Mouse (Mus musculus): ENCODE data around the gene Pkd1l2.

Gene Pkd1l2

DNA sequence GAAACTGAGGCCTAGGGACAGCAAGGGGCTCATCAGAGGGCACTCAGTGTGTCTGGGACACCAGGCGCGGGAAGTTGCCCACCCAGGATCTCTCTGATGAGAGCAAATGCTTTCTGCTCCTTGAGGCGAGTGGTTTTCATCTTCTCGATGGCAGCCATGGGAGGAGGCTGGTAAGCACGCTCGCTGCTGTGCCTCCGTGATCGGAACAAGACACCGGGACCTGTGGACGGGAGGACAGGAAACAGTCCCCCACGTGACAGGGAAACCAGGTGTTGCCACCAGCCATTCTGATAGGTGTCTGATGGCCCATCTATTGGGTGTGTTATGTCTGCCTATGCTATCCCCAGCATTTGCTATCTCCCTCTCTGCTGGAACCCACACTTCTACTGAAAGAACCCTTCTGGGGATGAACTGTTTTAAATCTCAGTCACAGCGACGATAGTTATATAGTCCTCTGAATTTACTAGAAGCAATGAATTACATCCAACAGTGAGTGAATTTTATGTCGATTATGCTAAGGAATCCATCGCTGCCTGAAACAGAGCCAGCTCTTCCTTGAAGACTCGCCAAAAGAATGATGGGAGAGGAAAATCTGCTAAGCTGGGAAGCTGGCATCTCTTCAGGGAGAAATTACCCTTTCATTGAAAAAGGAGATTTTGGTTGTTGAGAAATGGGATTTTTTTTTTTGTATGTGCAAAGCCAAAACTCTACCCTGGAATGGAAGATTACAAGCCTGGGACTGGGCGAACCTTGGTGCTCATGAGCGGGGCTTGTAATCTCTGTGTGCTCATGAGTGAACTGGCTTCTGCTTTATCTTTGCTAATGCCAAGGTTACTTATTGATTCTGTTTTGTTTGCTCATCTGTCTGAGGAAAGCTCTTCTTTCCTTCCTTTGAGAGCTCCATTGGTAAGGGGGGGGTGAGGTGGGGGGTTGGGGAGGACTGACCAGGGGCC lies 62.6 kb downstream of the Pkd1l2 start:
- 0 out of 2 replicates have a peak, but pooled peaks have one; percentile 27 for TF ChIP-seq NANOG (IDR thresholded peaks at IDR 0.05; ENCODE audit: borderline replicate concordance, low read length)
- TF ChIP-seq POU5F1 (IDR thresholded peaks at IDR 0.05; ENCODE audit: borderline replicate concordance, low read length) = no peak
- Histone ChIP-seq H3K9me3 (ENCODE audit: low read length) (no peaks in the 10 kb centered on the region), H3K36me3 (ENCODE audit: insufficient read depth, low read length) (no peaks in the 10 kb centered on the region), H3K4me3 (replicated peaks; ENCODE audit: low read length) (no peak overlapping the region; the same call in 1 of the 2 replicates), H3K4me1 (replicated peaks; ENCODE audit: low read depth, low read length) (peaks cover 56% of the 10 kb centered on the region), H3K27me3 (ENCODE audit: insufficient read depth, low read length) (peaks cover 57% of the 10 kb centered on the region)

DNA sequence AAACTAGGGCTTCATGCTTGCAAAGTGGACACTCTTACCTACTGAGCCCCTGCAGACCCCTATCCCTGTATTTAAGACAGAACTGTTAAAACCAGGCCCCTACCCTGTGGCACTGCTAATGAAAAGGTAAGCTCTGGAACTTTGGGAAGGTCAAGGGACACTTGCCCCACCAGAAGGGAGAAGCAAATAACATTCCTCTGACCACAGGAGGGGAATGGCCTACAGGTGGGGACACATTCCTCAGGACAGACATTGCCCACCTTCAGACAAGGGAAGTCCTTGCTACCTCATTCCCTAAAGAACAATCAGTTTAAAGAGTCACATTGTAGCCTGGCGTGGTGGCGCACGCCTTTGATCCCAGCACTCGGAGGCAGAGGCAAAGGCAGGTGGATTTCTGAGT lies 64.4 kb downstream of the Pkd1l2 start:
- H3K4me1 ChIP-seq (replicated peaks; ENCODE audit: low read depth, low read length) = peaks cover 60% of the 10 kb centered on the region
- H3K36me3 ChIP-seq (ENCODE audit: insufficient read depth, low read length) = no peaks in the 10 kb centered on the region
- H3K27me3 ChIP-seq (ENCODE audit: insufficient read depth, low read length) = peaks cover 64% of the 10 kb centered on the region
- no peaks in the 10 kb centered on the region for H3K9me3 ChIP-seq (ENCODE audit: low read length)
- no peak for TF ChIP-seq NANOG (IDR thresholded peaks at IDR 0.05; ENCODE audit: borderline replicate concordance, low read length)
- TF ChIP-seq CTCF (conservative IDR thresholded peaks at IDR 0.05; ENCODE audit: low read length) = no peak
- no peak for TF ChIP-seq POU5F1 (IDR thresholded peaks at IDR 0.05; ENCODE audit: borderline replicate concordance, low read length)
- H3K4me3 ChIP-seq (replicated peaks; ENCODE audit: low read length) = 0 out of 2 replicates have a peak overlapping the region, but pooled peaks have one; percentile 4

DNA sequence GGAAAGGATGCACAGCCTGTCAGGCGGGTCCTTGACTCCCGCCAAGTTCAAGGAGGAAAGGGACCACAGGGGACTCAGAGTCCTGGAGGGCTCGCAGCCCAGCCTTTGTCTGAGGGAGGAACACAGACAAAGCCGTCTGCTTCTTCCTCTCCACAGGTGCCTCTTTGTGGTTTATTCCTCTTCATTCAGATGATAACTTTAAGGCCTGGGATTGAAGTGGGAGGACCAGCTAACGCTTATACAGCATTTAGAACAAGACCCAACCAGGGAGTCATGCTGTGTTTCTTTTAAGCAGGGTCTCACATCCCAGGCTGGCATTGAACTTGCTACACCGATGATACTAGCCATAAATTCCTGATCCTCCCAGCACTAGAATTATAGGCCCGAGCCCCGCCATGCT lies 65.2 kb downstream of the Pkd1l2 start:
- H3K27me3 ChIP-seq (ENCODE audit: insufficient read depth, low read length) = peaks cover 64% of the 10 kb centered on the region
- H3K36me3 ChIP-seq (ENCODE audit: insufficient read depth, low read length) = no peaks in the 10 kb centered on the region
- H3K4me1 ChIP-seq (replicated peaks; ENCODE audit: low read depth, low read length) = peaks cover 60% of the 10 kb centered on the region
- peaks cover 1% of the 10 kb centered on the region; the same call in 1 of the 2 replicates for H3K9me3 ChIP-seq (ENCODE audit: low read length)
- H3K4me3 ChIP-seq (replicated peaks; ENCODE audit: low read length) = 0 out of 2 replicates have a peak overlapping the region, but pooled peaks have one; percentile 5
- TF ChIP-seq NANOG (IDR thresholded peaks at IDR 0.05; ENCODE audit: borderline replicate concordance, low read length) = peak; percentile 89
- TF ChIP-seq POU5F1 (IDR thresholded peaks at IDR 0.05; ENCODE audit: borderline replicate concordance, low read length) = no peak
- TF ChIP-seq CTCF (conservative IDR thresholded peaks at IDR 0.05; ENCODE audit: low read length) = no peak

DNA sequence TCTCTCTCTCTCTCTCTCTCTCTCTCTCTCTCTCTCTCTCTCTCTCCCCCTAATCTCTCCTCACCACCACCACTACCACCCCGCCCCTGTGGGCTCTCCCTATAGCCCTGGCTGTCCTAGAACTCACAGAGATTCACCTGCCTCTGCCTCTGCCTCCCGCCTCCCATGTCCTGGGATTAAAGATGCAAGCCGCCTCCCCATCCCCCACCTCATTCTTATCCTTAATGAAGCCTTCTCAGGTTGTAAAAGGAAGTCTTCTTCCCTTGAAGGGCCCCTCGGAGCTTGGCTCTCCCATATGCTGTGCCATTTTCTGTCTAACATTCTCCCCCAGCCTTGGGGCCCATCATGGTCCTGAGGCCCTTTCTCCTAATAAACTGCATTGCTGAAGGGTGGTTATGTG lies 66.6 kb downstream of the Pkd1l2 start:
- Histone ChIP-seq H3K4me3 (replicated peaks; ENCODE audit: low read length) (peak overlapping the region; percentile 8; the same call in 1 of the 2 replicates), H3K9me3 (ENCODE audit: low read length) (peaks cover 15% of the 10 kb centered on the region), H3K27me3 (ENCODE audit: insufficient read depth, low read length) (peaks cover 57% of the 10 kb centered on the region), H3K36me3 (ENCODE audit: insufficient read depth, low read length) (no peaks in the 10 kb centered on the region), H3K4me1 (replicated peaks; ENCODE audit: low read depth, low read length) (peaks cover 60% of the 10 kb centered on the region)
- no peak for TF ChIP-seq NANOG (IDR thresholded peaks at IDR 0.05; ENCODE audit: borderline replicate concordance, low read length)

DNA sequence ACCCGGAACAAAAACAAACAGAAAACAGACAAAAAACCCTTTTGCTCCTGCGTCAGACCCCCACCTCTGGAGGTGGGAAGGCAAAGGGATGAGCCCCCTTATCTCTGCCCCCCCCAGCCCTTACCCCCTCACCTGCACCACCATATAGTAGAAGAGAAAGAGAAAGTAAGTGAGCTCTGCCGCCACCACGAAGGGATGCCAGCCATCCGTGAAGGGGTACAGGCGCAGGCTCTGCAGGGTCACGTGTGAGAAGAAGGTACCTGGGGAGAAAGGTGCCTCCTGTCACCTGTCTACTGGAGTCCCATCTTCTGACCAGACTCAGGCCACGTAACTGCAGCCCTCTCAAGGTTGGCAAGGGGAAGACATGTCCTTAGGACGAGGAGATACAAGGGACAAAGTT lies 70.9 kb downstream of the Pkd1l2 start:
- TF ChIP-seq POU5F1 (IDR thresholded peaks at IDR 0.05; ENCODE audit: borderline replicate concordance, low read length) (no peak), NANOG (IDR thresholded peaks at IDR 0.05; ENCODE audit: borderline replicate concordance, low read length) (no peak), CTCF (conservative IDR thresholded peaks at IDR 0.05; ENCODE audit: low read length) (no peak)
- Histone ChIP-seq H3K27me3 (ENCODE audit: insufficient read depth, low read length) (peaks cover 29% of the 10 kb centered on the region), H3K4me1 (replicated peaks; ENCODE audit: low read depth, low read length) (peaks cover 21% of the 10 kb centered on the region), H3K36me3 (ENCODE audit: insufficient read depth, low read length) (peaks cover 7% of the 10 kb centered on the region; the same call in 1 of the 2 replicates), H3K9me3 (ENCODE audit: low read length) (peaks cover 47% of the 10 kb centered on the region), H3K4me3 (replicated peaks; ENCODE audit: low read length) (no peak overlapping the region)

DNA sequence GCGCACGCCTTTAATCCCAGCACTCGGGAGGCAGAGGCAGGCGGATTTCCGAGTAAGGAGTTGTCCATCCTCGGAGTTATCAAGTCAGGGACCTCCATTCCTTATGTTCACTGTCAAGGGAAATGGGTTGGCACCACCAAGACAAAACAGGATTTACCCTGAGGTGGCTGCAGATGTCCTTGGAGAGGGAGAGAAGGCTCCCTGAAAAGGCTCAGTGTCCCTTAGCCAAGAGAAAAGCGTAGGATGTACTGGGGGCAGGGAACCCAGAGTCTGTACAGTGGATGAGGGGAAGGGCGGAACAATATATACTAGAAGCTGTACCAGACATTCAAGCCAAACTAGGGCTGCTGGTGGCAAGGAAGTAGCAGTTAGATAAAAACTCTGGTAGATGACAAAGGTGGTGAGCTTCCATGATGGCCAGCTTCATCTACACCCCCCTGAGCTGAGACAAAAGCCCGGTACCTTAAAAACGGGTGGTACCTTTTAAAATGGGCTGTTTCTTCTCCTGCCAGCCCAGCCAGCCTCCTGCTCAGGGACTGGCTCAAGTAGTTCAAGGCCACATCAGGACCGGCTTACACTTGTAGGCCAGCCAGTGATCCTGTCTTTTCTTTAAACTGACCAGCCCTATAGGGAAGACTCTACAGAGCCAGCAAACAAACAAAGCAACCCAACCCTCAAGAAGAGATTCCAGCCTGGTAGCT lies 88.1 kb downstream of the Pkd1l2 start:
- TF ChIP-seq POU5F1 (IDR thresholded peaks at IDR 0.05; ENCODE audit: borderline replicate concordance, low read length) = no peak
- no peak for TF ChIP-seq NANOG (IDR thresholded peaks at IDR 0.05; ENCODE audit: borderline replicate concordance, low read length)
- TF ChIP-seq CTCF (conservative IDR thresholded peaks at IDR 0.05; ENCODE audit: low read length) = no peak
- Histone ChIP-seq H3K4me1 (replicated peaks; ENCODE audit: low read depth, low read length) (peaks cover 39% of the 10 kb centered on the region), H3K4me3 (replicated peaks; ENCODE audit: low read length) (peak overlapping the region; percentile 96), H3K27me3 (ENCODE audit: insufficient read depth, low read length) (0 out of 2 replicates have a peak, but pooled peaks cover 5% of the 10 kb centered on the region), H3K9me3 (ENCODE audit: low read length) (peaks cover 9% of the 10 kb centered on the region), H3K36me3 (ENCODE audit: insufficient read depth, low read length) (peaks cover 31% of the 10 kb centered on the region)

DNA sequence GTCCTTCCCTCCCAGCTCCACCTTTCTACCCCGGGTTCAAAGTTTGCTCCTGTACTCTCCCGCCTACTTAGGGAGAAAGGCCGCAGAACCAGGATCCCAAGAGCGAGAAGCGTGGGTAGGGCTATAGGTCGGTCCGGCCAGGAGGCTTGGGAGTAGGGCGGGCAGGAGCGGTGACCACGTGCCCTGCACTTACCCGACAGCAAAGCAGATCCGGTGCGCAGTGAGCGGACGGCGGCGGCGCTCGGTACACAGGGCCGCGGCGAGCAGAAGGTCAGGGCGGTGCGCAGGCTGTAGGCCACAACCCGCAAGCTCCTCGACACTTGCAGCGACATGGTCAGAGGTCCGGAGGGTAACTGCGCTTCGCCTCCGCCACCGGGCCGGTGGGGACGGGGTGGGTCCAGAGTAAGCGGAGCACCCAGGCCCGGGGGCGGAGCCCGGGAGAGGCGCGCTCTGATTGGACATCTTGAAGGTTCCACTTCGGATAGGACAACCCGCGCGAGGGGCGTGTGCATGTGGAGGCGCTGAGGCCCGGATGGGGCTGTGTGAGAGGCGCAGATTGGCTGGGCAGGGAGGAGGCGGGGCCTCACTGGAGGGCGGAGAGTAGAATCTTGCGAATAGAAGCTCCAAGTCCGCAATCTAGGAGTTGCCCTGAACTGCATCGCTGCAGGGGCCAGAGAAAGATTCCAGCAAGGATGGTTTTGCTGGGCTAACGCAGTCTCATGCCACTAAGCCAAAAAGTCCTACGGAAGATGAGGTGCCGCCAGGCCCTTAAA lies 89.0 kb downstream of the Pkd1l2 start, which contains the start of gene Gcsh:
Gene Gcsh, minus strand, starts transcription at position 443 of the 773 bp plus-strand sequence.
- Histone ChIP-seq H3K27me3 (ENCODE audit: insufficient read depth, low read length) (0 out of 2 replicates have a peak, but pooled peaks cover 5% of the 10 kb centered on the region), H3K36me3 (ENCODE audit: insufficient read depth, low read length) (peaks cover 39% of the 10 kb centered on the region), H3K9me3 (ENCODE audit: low read length) (no peaks in the 10 kb centered on the region; the same call in 1 of the 2 replicates), H3K4me1 (replicated peaks; ENCODE audit: low read depth, low read length) (peaks cover 48% of the 10 kb centered on the region), H3K4me3 (replicated peaks; ENCODE audit: low read length) (peak within 1 kb of the TSS; percentile 96)
- TF ChIP-seq CTCF (conservative IDR thresholded peaks at IDR 0.05; ENCODE audit: low read length) = no peak
- TF ChIP-seq NANOG (IDR thresholded peaks at IDR 0.05; ENCODE audit: borderline replicate concordance, low read length) = no peak
- no peak for TF ChIP-seq POU5F1 (IDR thresholded peaks at IDR 0.05; ENCODE audit: borderline replicate concordance, low read length)
